Mouse (Mus musculus) macrophage (primary cell): Measurements from ENCODE around the gene Srms. TPM values are rescaled to one million over a fixed set of nuclear protein-coding genes. Genes with fewer than 3 reads are reported as not detected.

ENCODE experiments used
- H3K27ac ChIP-seq: fragments of 350-480 bp; formaldehyde crosslinking; 2 replicates; pipeline ENCODE4 v1.9.0; 2021
- H3K36me3 ChIP-seq: fragments of 350-480 bp; formaldehyde crosslinking; 2 replicates; pipeline ENCODE4 v1.9.0; 2021; ENCODE audit errors: inconsistent target
- H3K4me3 ChIP-seq: fragments of 350-480 bp; formaldehyde crosslinking; 2 replicates; pipeline ENCODE4 v1.9.0; 2021; ENCODE audit errors: inconsistent target
- H3K79me2 ChIP-seq: fragments of 350-480 bp; formaldehyde crosslinking; 2 replicates; pipeline ENCODE4 v1.9.0; 2021; ENCODE audit errors: inconsistent target
- WGBS: methylation state at CpG from one replicate; pipeline ENCODE4 v1.1.7; 2026; ENCODE audit warnings: inconsistent platforms; ENCODE audit not compliant: missing documents; 5-methylcytosine and 5-hydroxymethylcytosine counted together
- polyA plus RNA-seq: library from polyadenylated mRNA; stranded (reverse); fragments of 250-400 nt; gene quantifications from 3 replicates; pipeline ENCODE4 v1.2.4, GENCODE M21; 2018; ENCODE audit warnings: inconsistent platforms

Srms gene
- polyA plus RNA-seq, 1 experiment from 2014 or later = not detected

GRCm38 (mm10) chr2:181166469-181166868 is 46.5 kb downstream of the Srms start:
- no peak overlapping the region for H3K27ac ChIP-seq
- no peaks in the 10 kb centered on the region for H3K36me3 ChIP-seq
- WGBS = 77% methylated on average over 5 of the region's 5 CpGs
- H3K79me2 ChIP-seq = no peaks in the 10 kb centered on the region
- H3K4me3 ChIP-seq = no peak overlapping the region

GRCm38 (mm10) chr2:181160821-181161220 is 52.2 kb downstream of the Srms start:
- WGBS = 27% methylated on average over 4 of the region's 4 CpGs
- H3K36me3 ChIP-seq = no peaks in the 10 kb centered on the region
- H3K27ac ChIP-seq = no peak overlapping the region
- H3K4me3 ChIP-seq = no peak overlapping the region
- no peaks in the 10 kb centered on the region for H3K79me2 ChIP-seq

- Histone ChIP-seq H3K27ac (no peak overlapping the region), H3K36me3 (no peaks in the 10 kb centered on the region), H3K79me2 (no peaks in the 10 kb centered on the region), H3K4me3 (no peak overlapping the region)
- WGBS = 39% methylated on average over 2 of the region's 2 CpGs
Observed at GRCm38 (mm10) chr2:181159771-181160170, 53.2 kb downstream of the Srms start.

GRCm38 (mm10) chr2:181159091-181159514 is 53.9 kb downstream of the Srms start:
- Histone ChIP-seq H3K36me3 (no peaks in the 10 kb centered on the region), H3K4me3 (no peak overlapping the region), H3K27ac (no peak overlapping the region), H3K79me2 (no peaks in the 10 kb centered on the region)
- WGBS = 58% methylated on average over 7 of the region's 7 CpGs

GRCm38 (mm10) chr2:181158471-181158870 is 54.5 kb downstream of the Srms start:
- H3K27ac ChIP-seq = no peak overlapping the region
- H3K36me3 ChIP-seq = no peaks in the 10 kb centered on the region
- WGBS = 91% methylated on average over 2 of the region's 2 CpGs
- no peak overlapping the region for H3K4me3 ChIP-seq
- H3K79me2 ChIP-seq = no peaks in the 10 kb centered on the region

GRCm38 (mm10) chr2:181157716-181158302 is 55.2 kb downstream of the Srms start:
- 71% methylated on average over 6 of the region's 6 CpGs for WGBS
- H3K36me3 ChIP-seq = no peaks in the 10 kb centered on the region
- H3K79me2 ChIP-seq = no peaks in the 10 kb centered on the region
- no peak overlapping the region for H3K4me3 ChIP-seq
- H3K27ac ChIP-seq = no peak overlapping the region

- 89% methylated on average over 4 of the region's 4 CpGs for WGBS
- Histone ChIP-seq H3K79me2 (no peaks in the 10 kb centered on the region), H3K27ac (no peak overlapping the region), H3K36me3 (no peaks in the 10 kb centered on the region), H3K4me3 (no peak overlapping the region)
Observed at GRCm38 (mm10) chr2:181157180-181157579, 55.8 kb downstream of the Srms start.

- Histone ChIP-seq H3K27ac (no peak within 1 kb of the TSS), H3K79me2 (no peaks in the 10 kb centered on the region), H3K4me3 (no peak within 1 kb of the TSS), H3K36me3 (no peaks in the 10 kb centered on the region)
- WGBS = 14% methylated on average over 47 of the region's 55 CpGs
Observed at GRCm38 (mm10) chr2:181156248-181157121, 56.5 kb downstream of the Srms start, which contains the start of gene Eef1a2. TSS of gene Eef1a2 (minus strand) at chr2:181157014.

GRCm38 (mm10) chr2:181155801-181156200 is 57.2 kb downstream of the Srms start:
- Histone ChIP-seq H3K36me3 (no peaks in the 10 kb centered on the region), H3K79me2 (no peaks in the 10 kb centered on the region), H3K4me3 (no peak overlapping the region), H3K27ac (no peak overlapping the region)
- WGBS = 68% methylated on average over 3 of the region's 4 CpGs

Other genes with a start within 250 kb of the Srms start
- gene Arfgap1, start 246.0 kb downstream of the Srms start, polyA plus RNA-seq = 24.6 to 27.3 TPM (median 25.5 TPM) in 3 replicates
- gene Col20a1, start 226.7 kb downstream of the Srms start, polyA plus RNA-seq = 0.31 to 0.83 TPM (median 0.33 TPM) in 3 replicates
- not detected in 3 replicates for gene Chrna4, start 169.6 kb downstream of the Srms start, polyA plus RNA-seq
- not detected in 3 replicates for gene Kcnq2, start 77.9 kb downstream of the Srms start, polyA plus RNA-seq
- gene Eef1a2, start 56.2 kb downstream of the Srms start, polyA plus RNA-seq = 0.23 to 0.38 TPM in 2 of 3 replicates, not detected in the other
- gene Ppdpf, start 25.9 kb downstream of the Srms start, polyA plus RNA-seq = 60.5 to 98.7 TPM (median 67.9 TPM) in 3 replicates
- not detected in 3 replicates for gene Ptk6, start 10.4 kb downstream of the Srms start, polyA plus RNA-seq
- not detected in 3 replicates for gene Fndc11, start 6.8 kb upstream of the Srms start, polyA plus RNA-seq
- 7.5 to 22.5 TPM (median 16.8 TPM) in 3 replicates for gene Helz2, start 28.8 kb upstream of the Srms start, polyA plus RNA-seq
- gene Gmeb2, start 74.8 kb upstream of the Srms start, polyA plus RNA-seq = 8.9 to 11.2 TPM (median 10.8 TPM) in 3 replicates
- gene Stmn3, start 101.3 kb upstream of the Srms start, polyA plus RNA-seq = not detected in 3 replicates
- gene Rtel1, start 106.6 kb upstream of the Srms start, polyA plus RNA-seq = 4.9 to 9.2 TPM (median 5.3 TPM) in 3 replicates
- gene Zgpat, start 151.7 kb upstream of the Srms start, polyA plus RNA-seq = 13.7 to 17.8 TPM (median 17.3 TPM) in 3 replicates
- gene Arfrp1, start 152.2 kb upstream of the Srms start, polyA plus RNA-seq = 21.9 to 23.2 TPM (median 22.5 TPM) in 3 replicates
- 2.9 to 8.2 TPM (median 3.7 TPM) in 3 replicates for gene Lime1, start 166.9 kb upstream of the Srms start, polyA plus RNA-seq
- 0.09 to 0.23 TPM (median 0.21 TPM) in 3 replicates for gene Zbtb46, start 246.2 kb upstream of the Srms start, polyA plus RNA-seq